Mouse (Mus musculus) mesoderm, embryonic 11.5 days (tissue): Measurements from ENCODE around the gene Tomm20.

Experiments
- DNase-seq: peaks from one replicate; pipeline ENCODE4 v3.0.0-alpha.2; 2012; ENCODE audit warnings: low read depth, low spot score

Tomm20 gene

DNA sequence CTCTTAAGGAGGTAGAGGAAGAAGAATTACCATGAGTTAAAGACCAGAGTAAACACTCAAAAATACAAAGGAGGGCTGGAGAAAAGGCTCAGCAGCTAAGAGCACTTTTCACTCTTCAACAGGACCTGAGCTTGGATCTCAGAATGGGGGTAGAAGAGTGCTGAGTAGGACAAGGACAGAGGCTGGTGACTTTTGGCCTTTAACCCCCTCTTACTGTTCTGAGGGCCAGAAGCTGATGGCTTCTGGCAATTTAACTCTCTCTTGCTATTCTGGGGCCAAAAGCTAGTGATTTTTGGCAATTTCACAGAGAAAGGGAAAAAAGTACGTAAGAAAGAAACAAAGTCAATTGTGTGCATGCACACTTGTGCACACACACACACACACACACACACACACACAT lies 17.2 kb upstream of the Tomm20 start:
- no peak for DNase-seq

- DNase-seq = no peak
These were observed 15.9 kb upstream of the Tomm20 start for GRCm38 (mm10) chr8:126961516-126961915.

DNA sequence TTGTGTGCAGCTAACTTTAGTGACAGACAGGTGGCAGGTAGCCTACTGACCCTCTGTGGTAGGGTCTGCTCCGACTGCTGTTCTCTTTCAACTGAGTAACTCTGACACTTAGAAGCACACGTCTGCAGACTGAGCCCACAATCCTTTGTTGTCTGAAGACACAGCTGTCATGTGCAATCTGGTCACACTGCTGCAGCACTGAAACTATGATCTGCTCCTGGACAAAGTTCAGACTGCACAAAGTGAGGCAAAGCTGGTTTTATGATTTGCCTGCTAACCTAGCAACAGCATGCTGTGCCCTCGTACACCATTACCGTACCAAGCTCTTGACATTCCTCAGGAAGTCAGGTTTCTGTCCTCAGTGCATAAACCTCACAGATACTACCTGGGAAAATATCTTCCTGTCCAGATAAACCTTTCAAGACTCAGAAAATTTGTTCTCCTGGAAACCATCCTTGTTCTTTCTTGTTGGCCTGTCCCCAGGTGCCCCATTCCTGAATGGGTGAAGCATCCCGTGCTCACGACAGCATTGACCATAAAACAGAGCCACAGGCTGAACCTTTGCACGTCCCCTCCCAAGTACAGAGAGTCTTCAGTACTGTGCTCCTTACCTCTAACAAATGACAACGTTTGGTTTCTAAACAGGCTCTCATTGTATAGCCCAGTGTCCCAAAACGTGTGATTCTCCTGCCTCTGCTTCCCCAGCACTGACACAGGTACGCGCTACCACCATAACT lies 6.4 kb upstream of the Tomm20 start:
- no peak for DNase-seq

DNA sequence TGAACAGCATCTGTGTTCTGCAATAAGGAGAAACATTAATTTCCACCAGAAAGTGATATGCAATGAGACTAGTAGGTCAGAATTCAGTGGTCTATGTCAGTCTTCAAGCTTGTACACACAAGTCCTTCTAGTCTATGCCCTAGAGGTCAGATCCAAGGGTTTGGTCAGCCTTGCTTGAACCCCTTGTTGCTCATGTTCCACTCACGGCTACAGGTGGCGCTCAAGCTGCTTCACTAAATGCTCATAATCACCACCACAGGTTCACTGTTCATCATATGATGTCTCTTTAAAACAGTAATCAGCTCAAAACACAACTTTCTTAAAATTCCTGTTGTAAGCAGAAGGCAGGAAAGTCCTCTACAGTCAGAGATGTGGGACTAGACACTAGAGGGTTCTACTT lies 3.9 kb upstream of the Tomm20 start:
- no peak for DNase-seq

GRCm38 (mm10) chr8:126946444-126946843 lies 800 bp upstream of the Tomm20 start:
- DNase-seq = no peak

GRCm38 (mm10) chr8:126944781-126945691 lies 608 bp downstream of the Tomm20 start:
- peak; percentile 57 for DNase-seq

GRCm38 (mm10) chr8:126943565-126943964 lies 2.1 kb downstream of the Tomm20 start:
- no peak for DNase-seq

- no peak for DNase-seq
These were observed 8.3 kb downstream of the Tomm20 start for GRCm38 (mm10) chr8:126937337-126937736.

- no peak for DNase-seq
These were observed 9.7 kb downstream of the Tomm20 start for GRCm38 (mm10) chr8:126935932-126936331.

- DNase-seq = no peak
These were observed 10.3 kb downstream of the Tomm20 start for GRCm38 (mm10) chr8:126935387-126935786.

GRCm38 (mm10) chr8:126932656-126933055 lies 13.0 kb downstream of the Tomm20 start:
- no peak for DNase-seq

- no peak for DNase-seq
These were observed 13.4 kb downstream of the Tomm20 start for GRCm38 (mm10) chr8:126932249-126932648.

- no peak for DNase-seq
These were observed 13.9 kb downstream of the Tomm20 start for GRCm38 (mm10) chr8:126931720-126932119.

- DNase-seq = peak; percentile 81
These were observed 16.0 kb downstream of the Tomm20 start for GRCm38 (mm10) chr8:126929607-126930161.

GRCm38 (mm10) chr8:126928755-126929505 lies 16.7 kb downstream of the Tomm20 start:
- no peak for DNase-seq

- no peak for DNase-seq
These were observed 17.6 kb downstream of the Tomm20 start for GRCm38 (mm10) chr8:126928028-126928427.

GRCm38 (mm10) chr8:126927058-126927457 lies 18.6 kb downstream of the Tomm20 start:
- DNase-seq = no peak

GRCm38 (mm10) chr8:126922981-126923380 lies 22.7 kb downstream of the Tomm20 start:
- DNase-seq = no peak

GRCm38 (mm10) chr8:126921432-126921831 lies 24.2 kb downstream of the Tomm20 start:
- DNase-seq = no peak

GRCm38 (mm10) chr8:126920845-126921244 lies 24.8 kb downstream of the Tomm20 start:
- DNase-seq = peak; percentile 76

GRCm38 (mm10) chr8:126920386-126920785 lies 25.3 kb downstream of the Tomm20 start:
- DNase-seq = no peak

DNA sequence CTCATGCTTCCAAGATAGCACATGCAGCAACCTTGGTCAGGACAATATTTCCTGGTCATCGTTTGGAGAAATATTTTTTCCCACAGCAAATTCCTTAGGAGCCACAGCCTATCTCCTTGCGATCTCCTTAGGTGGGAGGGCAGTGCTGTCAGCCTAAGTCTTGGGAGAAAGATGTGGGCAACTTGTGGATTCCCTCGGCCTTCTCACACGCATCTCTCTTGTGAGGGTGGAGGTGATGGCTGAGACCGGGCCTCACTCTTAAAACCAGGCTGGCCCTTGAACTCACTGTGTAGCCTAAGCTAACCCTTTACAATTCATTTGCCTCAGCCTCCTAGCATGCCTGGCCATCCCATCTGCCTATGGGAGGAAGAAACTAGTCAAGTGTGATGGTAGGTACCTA lies 25.9 kb downstream of the Tomm20 start:
- no peak for DNase-seq
